Mouse (Mus musculus) liver, embryonic 16.5 days (tissue): ENCODE results near the gene Nrg4. TPM values are rescaled to one million over a fixed set of nuclear protein-coding genes. Genes with fewer than 3 reads are reported as not detected.

Source experiments
- ATAC-seq: fragments of 200-750 bp; cut with Nextera tagmentation; 2 replicates; pipeline ENCODE4 v1.8.0; 2017; ENCODE audit warnings: low read depth, mild to moderate bottlenecking, moderate number of reproducible peaks, moderate library complexity
- H3K27ac ChIP-seq: fragments of 300-500 bp; sonication (generic); 2 replicates; pipeline ENCODE4 v1.5.1; 2014; ENCODE audit warnings: mild to moderate bottlenecking, low read length
- H3K27me3 ChIP-seq: fragments of 300-500 bp; sonication (generic); 2 replicates; pipeline ENCODE4 v1.6.1; 2014; ENCODE audit warnings: low read depth, low read length, mixed read lengths; ENCODE audit not compliant: control insufficient read depth, insufficient read depth
- H3K36me3 ChIP-seq: fragments of 300-500 bp; sonication (generic); 2 replicates; pipeline ENCODE4 v1.6.1; 2014; ENCODE audit warnings: mild to moderate bottlenecking; ENCODE audit not compliant: control insufficient read depth, insufficient read depth
- H3K4me1 ChIP-seq: fragments of 300-500 bp; sonication (generic); 2 replicates; pipeline ENCODE4 v1.6.1; 2014; ENCODE audit warnings: low read depth, low read length, mixed read lengths; ENCODE audit not compliant: control insufficient read depth
- H3K4me2 ChIP-seq: fragments of 300-500 bp; sonication (generic); 2 replicates; pipeline ENCODE4 v1.6.1; 2014; ENCODE audit warnings: low read depth, low read length, mixed read lengths
- H3K4me3 ChIP-seq: fragments of 300-500 bp; sonication (generic); 2 replicates; pipeline ENCODE4 v1.5.1; 2014; ENCODE audit warnings: low read depth, mild to moderate bottlenecking, low read length
- H3K9ac ChIP-seq: fragments of 300-500 bp; sonication (generic); 2 replicates; pipeline ENCODE4 v1.6.1; 2014; ENCODE audit warnings: low read depth, low read length
- H3K9me3 ChIP-seq: fragments of 300-500 bp; sonication (generic); replicated peaks from 2 replicates; pipeline ENCODE4 v1.6.1; 2016; ENCODE audit warnings: low read length; ENCODE audit not compliant: control insufficient read depth
- WGBS: fragments of 180-500 bp; shearing (Covaris S2); extraction: QIAGEN DNeasy Blood & Tissue Kit; methylation state at CpG from one replicate; pipeline ENCODE4 v1.1.7; 2014; ENCODE audit not compliant: insufficient replicate concordance; 5-methylcytosine and 5-hydroxymethylcytosine counted together
- polyA plus RNA-seq: library from polyadenylated mRNA; unstranded; fragments of >200 nt; fragmentation: Nextera tagmentation; extraction: Ambion mirVana; gene quantifications from 2 replicates; pipeline ENCODE4 v1.2.1, GENCODE M21; 2015

The Nrg4 gene
- polyA plus RNA-seq: 1.8 and 2.6 TPM in 2 replicates

- peak; percentile 70 for ATAC-seq
- Histone ChIP-seq H3K4me1 (no peaks in the 10 kb centered on the region), H3K36me3 (no peaks in the 10 kb centered on the region), H3K27me3 (peaks cover 69% of the 10 kb centered on the region), H3K4me3 (peak within 1 kb of the TSS; percentile 67), H3K4me2 (peak within 1 kb of the TSS; percentile 75), H3K9ac (peak within 1 kb of the TSS; percentile 55; the same call in 1 of the 2 replicates), H3K27ac (no peak within 1 kb of the TSS), H3K9me3 (no peaks in the 10 kb centered on the region)
- WGBS: under 1% methylated on average over 57 of the region's 82 CpGs
Measured at GRCm38 (mm10) chr9:55326515-55327233, at the start of gene Nrg4, which contains the start of gene Tmem266. TSS of gene Nrg4 (minus strand) at chr9:55326844. TSS of gene Tmem266 (plus strand) at chr9:55326913.

- no peaks in the 10 kb centered on the region for H3K27me3 ChIP-seq
- H3K36me3 ChIP-seq: no peaks in the 10 kb centered on the region
- no peaks in the 10 kb centered on the region; the same call in 1 of the 2 replicates for H3K9me3 ChIP-seq
- no peak for ATAC-seq
- no peaks in the 10 kb centered on the region for H3K4me1 ChIP-seq
- H3K27ac ChIP-seq: no peak overlapping the region
- no peak overlapping the region for H3K9ac ChIP-seq
- no peak overlapping the region for H3K4me2 ChIP-seq
- no peak overlapping the region for H3K4me3 ChIP-seq
- 61% methylated on average over 7 of the region's 7 CpGs for WGBS
Measured at GRCm38 (mm10) chr9:55371908-55372307, 45.3 kb upstream of the Nrg4 start.

GRCm38 (mm10) chr9:55368011-55368410, 41.4 kb upstream of the Nrg4 start:
- H3K4me3 ChIP-seq: no peak overlapping the region
- no peaks in the 10 kb centered on the region for H3K27me3 ChIP-seq
- WGBS: 51% methylated on average over 3 of the region's 3 CpGs
- H3K9ac ChIP-seq: no peak overlapping the region
- H3K4me1 ChIP-seq: no peaks in the 10 kb centered on the region
- no peaks in the 10 kb centered on the region for H3K36me3 ChIP-seq
- ATAC-seq: no peak
- no peak overlapping the region for H3K27ac ChIP-seq
- H3K4me2 ChIP-seq: no peak overlapping the region
- no peaks in the 10 kb centered on the region for H3K9me3 ChIP-seq

- no peak overlapping the region for H3K27ac ChIP-seq
- no peak overlapping the region for H3K4me2 ChIP-seq
- H3K4me3 ChIP-seq: no peak overlapping the region
- H3K36me3 ChIP-seq: no peaks in the 10 kb centered on the region
- no peaks in the 10 kb centered on the region for H3K4me1 ChIP-seq
- ATAC-seq: no peak
- H3K9me3 ChIP-seq: no peaks in the 10 kb centered on the region
- H3K9ac ChIP-seq: no peak overlapping the region
- H3K27me3 ChIP-seq: no peaks in the 10 kb centered on the region
Measured at GRCm38 (mm10) chr9:55363707-55364106, 37.1 kb upstream of the Nrg4 start.

GRCm38 (mm10) chr9:55361969-55362368, 35.3 kb upstream of the Nrg4 start:
- H3K9me3 ChIP-seq: no peaks in the 10 kb centered on the region
- H3K27ac ChIP-seq: no peak overlapping the region
- H3K4me2 ChIP-seq: no peak overlapping the region
- no peaks in the 10 kb centered on the region for H3K4me1 ChIP-seq
- H3K27me3 ChIP-seq: no peaks in the 10 kb centered on the region
- ATAC-seq: no peak
- no peaks in the 10 kb centered on the region for H3K36me3 ChIP-seq
- WGBS: 55% methylated on average over 5 of the region's 5 CpGs
- no peak overlapping the region for H3K4me3 ChIP-seq
- H3K9ac ChIP-seq: no peak overlapping the region

- Histone ChIP-seq H3K4me2 (no peak overlapping the region), H3K9ac (no peak overlapping the region), H3K4me1 (no peaks in the 10 kb centered on the region), H3K4me3 (no peak overlapping the region), H3K9me3 (no peaks in the 10 kb centered on the region), H3K27me3 (no peaks in the 10 kb centered on the region), H3K27ac (no peak overlapping the region), H3K36me3 (no peaks in the 10 kb centered on the region)
- ATAC-seq: no peak
- WGBS: 30% methylated on average over 7 of the region's 7 CpGs
Measured at GRCm38 (mm10) chr9:55360861-55361260, 34.2 kb upstream of the Nrg4 start.

- Histone ChIP-seq H3K9me3 (no peaks in the 10 kb centered on the region), H3K4me2 (no peak overlapping the region), H3K36me3 (no peaks in the 10 kb centered on the region), H3K4me1 (no peaks in the 10 kb centered on the region), H3K4me3 (no peak overlapping the region), H3K27ac (no peak overlapping the region), H3K9ac (no peak overlapping the region), H3K27me3 (no peaks in the 10 kb centered on the region)
- ATAC-seq: no peak
- WGBS: 56% methylated on average over 3 of the region's 3 CpGs
Measured at GRCm38 (mm10) chr9:55360372-55360771, 33.7 kb upstream of the Nrg4 start.

GRCm38 (mm10) chr9:55357164-55357563, 30.5 kb upstream of the Nrg4 start:
- H3K9ac ChIP-seq: no peak overlapping the region
- no peaks in the 10 kb centered on the region for H3K27me3 ChIP-seq
- ATAC-seq: no peak
- no peak overlapping the region for H3K4me3 ChIP-seq
- no peaks in the 10 kb centered on the region for H3K9me3 ChIP-seq
- H3K36me3 ChIP-seq: no peaks in the 10 kb centered on the region
- no peaks in the 10 kb centered on the region for H3K4me1 ChIP-seq
- WGBS: 52% methylated on average over 1 of the region's 1 CpGs
- H3K27ac ChIP-seq: no peak overlapping the region
- no peak overlapping the region for H3K4me2 ChIP-seq

- Histone ChIP-seq H3K27ac (no peak overlapping the region), H3K9ac (no peak overlapping the region), H3K4me2 (no peak overlapping the region), H3K4me1 (no peaks in the 10 kb centered on the region), H3K36me3 (no peaks in the 10 kb centered on the region), H3K27me3 (no peaks in the 10 kb centered on the region), H3K9me3 (no peaks in the 10 kb centered on the region), H3K4me3 (no peak overlapping the region)
- ATAC-seq: no peak
- WGBS: 55% methylated on average over 8 of the region's 8 CpGs
Measured at GRCm38 (mm10) chr9:55355270-55355834, 28.7 kb upstream of the Nrg4 start.
